In the genomic region with DNA sequence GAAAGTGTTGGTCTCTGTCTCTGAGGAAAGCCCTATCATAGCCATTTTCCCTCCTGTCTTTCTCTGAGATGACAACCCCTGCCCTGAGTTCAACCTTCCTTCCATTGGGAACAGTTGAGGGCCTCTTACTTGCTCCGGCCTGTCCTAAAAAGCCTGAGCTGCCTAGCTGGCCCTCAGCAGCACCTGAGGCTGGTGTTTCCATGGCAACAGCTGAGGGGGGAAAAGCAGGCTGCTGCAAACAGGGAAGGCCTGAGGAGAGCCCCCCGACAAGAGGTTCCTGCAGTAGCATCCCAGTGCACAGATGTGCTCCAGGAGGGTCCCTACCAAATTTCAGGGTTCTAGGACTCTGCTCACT, we compare ENCODE assay signal across 17 mouse cellular contexts. TPM values are rescaled to one million over a fixed set of nuclear protein-coding genes. Genes with fewer than 3 reads are reported as not detected.
DNase-seq lines count a peak whose midpoint lies in the region; ATAC-seq and TF ChIP-seq lines count a peak whose summit lies in the region.
"Had no signal": no experiment of that assay in that cellular context is flagged by ENCODE, and none has a peak within 500 bp of the region (broad histone marks: within the 10 kb centered on the region; RNA-seq: fewer than 3 reads in every experiment).

No protein-coding gene starts in this region.

- no peak for TF ChIP-seq CTCF in brain, embryonic 14.5 days (IDR thresholded peaks at IDR 0.05; ENCODE audit: borderline replicate concordance, extremely low read depth, insufficient read depth, insufficient read length)

- H3K4me1 ChIP-seq in heart, embryonic 12.5 days (replicated peaks), result peaks cover 17% of the 10 kb centered on the region
- H3K4me1 ChIP-seq in hindbrain, embryonic 10.5 days (replicated peaks), result peaks cover 53% of the 10 kb centered on the region
- H3K4me1 ChIP-seq in midbrain, embryonic 13.5 days (replicated peaks), result peaks cover 44% of the 10 kb centered on the region

- no peak overlapping the region for H3K27ac ChIP-seq in heart, embryonic 12.5 days (ENCODE audit: poor library complexity, severe bottlenecking)
- H3K27ac ChIP-seq in hindbrain, embryonic 10.5 days, result peak overlapping the region; percentile 86
- peak overlapping the region; percentile 98 for H3K27ac ChIP-seq in midbrain, embryonic 13.5 days
- H3K27ac ChIP-seq: intestine, embryonic 15.5 days had no signal

- H3K4me3 ChIP-seq in heart, embryonic 12.5 days, result no peak overlapping the region
- H3K4me3 ChIP-seq in hindbrain, embryonic 10.5 days, result no peak overlapping the region
- no peak overlapping the region for H3K4me3 ChIP-seq in midbrain, embryonic 13.5 days (replicated peaks)
- H3K4me3 ChIP-seq: erythroblast, embryonic 14.5 days; intestine, embryonic 15.5 days had no signal

- no peaks in the 10 kb centered on the region for H3K36me3 ChIP-seq in heart, embryonic 12.5 days
- no peaks in the 10 kb centered on the region for H3K36me3 ChIP-seq in hindbrain, embryonic 10.5 days
- H3K36me3 ChIP-seq in midbrain, embryonic 13.5 days, result no peaks in the 10 kb centered on the region
- H3K36me3 ChIP-seq: intestine, embryonic 15.5 days had no signal

- H3K27me3 ChIP-seq in heart, embryonic 12.5 days (replicated peaks), result peaks cover 74% of the 10 kb centered on the region
- H3K27me3 ChIP-seq in hindbrain, embryonic 10.5 days (ENCODE audit: insufficient read depth, poor library complexity, severe bottlenecking), result peaks cover 56% of the 10 kb centered on the region
- H3K27me3 ChIP-seq in midbrain, embryonic 13.5 days, result peaks cover 50% of the 10 kb centered on the region

- intact Hi-C loops in heart, postnatal 25 days (cut with DNase I), result loop anchor here (2.0 to 10.0 kb wide), 3 partner anchors 141 to 1239 kb away; no protein-coding TSS in a partner anchor

- ATAC-seq in heart, embryonic 12.5 days (ENCODE audit: insufficient number of reproducible peaks, low FRiP score), result no peak
- ATAC-seq in midbrain, embryonic 13.5 days, result no peak; the same call in none of the 2 replicates

- 72% methylated on average over 2 of the region's 2 CpGs for WGBS in heart, embryonic 12.5 days
- 36% methylated on average over 2 of the region's 2 CpGs for WGBS in hindbrain, embryonic 10.5 days
- 5% methylated on average over 2 of the region's 2 CpGs for WGBS in midbrain, embryonic 13.5 days

- peak overlapping the region; percentile 73; the same call in 1 of the 2 replicates for H3K4me2 ChIP-seq in heart, embryonic 12.5 days
- peak overlapping the region; percentile 69; the same call in 1 of the 2 replicates for H3K4me2 ChIP-seq in midbrain, embryonic 13.5 days (replicated peaks)

- no peaks in the 10 kb centered on the region for H3K9me3 ChIP-seq in heart, embryonic 12.5 days (replicated peaks)
- no peaks in the 10 kb centered on the region for H3K9me3 ChIP-seq in hindbrain, embryonic 10.5 days
- H3K9me3 ChIP-seq in midbrain, embryonic 13.5 days, result no peaks in the 10 kb centered on the region
- H3K9me3 ChIP-seq: intestine, embryonic 15.5 days had no signal

- DNase-seq in heart, postnatal 25 days (ENCODE audit: low spot score), result no peak
- DNase-seq in brain, embryonic 14.5 days (ENCODE audit: low read depth), result peak; percentile 71
- DNase-seq in hindbrain, embryonic 10.5 days (ENCODE audit: low spot score), result peak; percentile 15
- no peak for DNase-seq in right cerebral cortex, postnatal 14 days
- no peak for DNase-seq in gastrocnemius, adult 8-10 months (ENCODE audit: low spot score in 2 of 2)
- no peak for DNase-seq in layer of hippocampus, postnatal 14 days (ENCODE audit: low spot score in 2 of 2)
- DNase-seq: adrenal gland, postnatal 10 days; gastrocnemius, postnatal 10 days; kidney, postnatal 36 days; liver; lung, postnatal 4 days; thymus, adult 18-20 months had no signal

- no peak overlapping the region for H3K9ac ChIP-seq in heart, embryonic 12.5 days
- H3K9ac ChIP-seq in midbrain, embryonic 13.5 days (replicated peaks), result peak overlapping the region; percentile 78
- H3K9ac ChIP-seq: intestine, embryonic 15.5 days had no signal

- no peak for TF ChIP-seq POLR2A in brain, embryonic 14.5 days (IDR thresholded peaks at IDR 0.05; ENCODE audit: borderline replicate concordance, extremely low read depth, insufficient read depth, insufficient read length, poor library complexity, severe bottlenecking)

RNA-seq across cellular contexts. Expression of gene Ky, which starts 38.2 kb away (rescaled TPM):
- polyA plus RNA-seq in heart, embryonic 12.5 days (2016; fragmentation: Nextera tagmentation; extraction: Ambion mirVana), result 0.94 and 2.1 TPM in 2 replicates
- total RNA-seq in heart, postnatal 25 days (2021), result 10 to 100 TPM; 13.2 to 26.4 TPM
- 0.68 and 1.6 TPM in 2 replicates for polyA plus RNA-seq in brain, embryonic 14.5 days (2012; rRNA removed)
- polyA plus RNA-seq in hindbrain, embryonic 10.5 days (2016; fragmentation: Nextera tagmentation; extraction: Ambion mirVana), result 0.50 and 0.60 TPM in 2 replicates
- polyA plus RNA-seq in midbrain, embryonic 13.5 days (2015; fragmentation: Nextera tagmentation; extraction: Ambion mirVana), result 0.17 and 0.32 TPM in 2 replicates
- 100 to 1,000 TPM in 3 of 4 experiments, 10 to 100 TPM in 1; 68.4 to 165 (median 129) TPM for total RNA-seq in gastrocnemius, adult 8-10 months (2022)
- total RNA-seq in layer of hippocampus, postnatal 14 days (2021), result 1 to 10 TPM; 4.9 to 7.4 TPM
- total RNA-seq: common myeloid progenitor, adult 5-6 weeks had no signal
- polyA plus RNA-seq: erythroblast, embryonic 14.5 days had no signal

Comparison
In these comparisons a context has a peak if more than half of its experiments do, and no peak if none do; other contexts are left out.
1. DNase-seq: peak in brain, embryonic 14.5 days (single experiment) and hindbrain, embryonic 10.5 days (single experiment); none in heart, postnatal 25 days (single experiment), right cerebral cortex, postnatal 14 days (single experiment), gastrocnemius, adult 8-10 months (0 of 2) and layer of hippocampus, postnatal 14 days (0 of 2).